Mouse (Mus musculus): ENCODE data around the gene Atp8b4. TPM values are rescaled to one million over a fixed set of nuclear protein-coding genes. Genes with fewer than 3 reads are reported as not detected.
A peak's percentile ranks its signal among the peaks of the same experiment; 100 is the strongest.
"Not testable (repeated sequence)": the region's sequence is repeated elsewhere in the genome, so short reads cannot be mapped to it uniquely, and the experiment has no call there.

Atp8b4 gene
- polyA plus RNA-seq, 2 experiments from 2014 or later = 0.24 to 0.96 TPM

DNA sequence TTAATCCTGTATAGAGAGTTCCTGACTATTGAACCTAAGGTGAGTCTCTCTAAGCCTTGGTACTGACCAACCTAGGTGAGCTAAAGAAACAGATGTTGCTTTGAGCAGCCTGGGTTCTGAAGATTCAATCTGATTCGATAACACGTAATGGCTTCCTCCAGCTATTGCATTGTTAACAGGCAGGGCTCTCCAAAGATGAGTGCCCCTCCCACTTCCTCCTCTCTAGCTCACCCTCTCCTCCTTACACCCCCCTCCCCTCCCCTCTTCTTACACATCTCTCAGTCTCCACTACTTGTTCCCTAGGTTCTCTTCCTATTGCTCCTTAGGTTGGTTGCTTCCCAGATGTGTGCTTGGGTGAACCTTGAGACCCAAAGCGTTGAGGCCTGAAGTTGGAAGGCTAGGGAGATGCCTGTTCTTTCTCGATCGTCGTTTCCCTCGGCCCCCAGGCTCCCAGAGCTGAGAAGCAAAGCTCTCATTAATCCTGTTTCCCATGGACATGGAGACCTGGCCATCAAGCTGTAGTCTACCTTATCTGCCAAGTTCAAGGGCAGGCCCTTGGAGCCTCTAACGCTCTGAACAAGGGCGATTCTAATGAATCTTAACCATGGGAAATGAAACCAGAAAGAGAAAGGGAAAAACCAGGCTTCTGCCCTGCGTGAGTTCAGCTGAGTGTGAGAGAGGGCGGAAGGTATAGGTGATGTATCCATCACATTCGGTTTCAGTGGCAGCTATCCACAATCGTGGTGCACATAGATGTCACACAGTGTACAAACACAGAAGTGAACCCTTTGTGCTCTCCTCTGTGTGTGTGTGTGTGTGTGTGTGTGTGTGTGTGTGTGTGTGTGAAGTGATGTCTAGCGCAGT lies 4.4 kb downstream of the Atp8b4 start:
- ATAC-seq = peak; percentile 85

DNA sequence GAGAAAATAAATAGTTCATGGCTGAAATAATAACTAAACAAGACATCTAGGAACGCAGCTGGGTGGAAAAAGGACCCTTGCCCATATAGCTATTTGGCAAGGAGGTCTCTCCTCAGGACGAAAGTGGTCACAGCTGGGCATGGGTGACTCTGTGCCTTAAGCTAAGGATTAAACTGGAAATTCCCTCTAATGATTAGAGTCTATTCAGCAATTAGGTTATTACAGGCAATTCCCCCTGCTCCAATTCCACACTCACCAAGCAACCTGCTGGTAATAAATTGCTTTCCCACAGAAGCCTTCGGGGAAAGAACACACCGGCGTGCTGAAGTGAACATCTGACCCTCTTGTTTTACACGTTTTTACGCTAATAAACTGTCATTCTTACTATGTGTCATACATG lies 5.2 kb downstream of the Atp8b4 start:
- no peak for ATAC-seq

- ATAC-seq = no peak
Measured at GRCm38 (mm10) chr2:126493306-126493705, 7.2 kb downstream of the Atp8b4 start.

DNA sequence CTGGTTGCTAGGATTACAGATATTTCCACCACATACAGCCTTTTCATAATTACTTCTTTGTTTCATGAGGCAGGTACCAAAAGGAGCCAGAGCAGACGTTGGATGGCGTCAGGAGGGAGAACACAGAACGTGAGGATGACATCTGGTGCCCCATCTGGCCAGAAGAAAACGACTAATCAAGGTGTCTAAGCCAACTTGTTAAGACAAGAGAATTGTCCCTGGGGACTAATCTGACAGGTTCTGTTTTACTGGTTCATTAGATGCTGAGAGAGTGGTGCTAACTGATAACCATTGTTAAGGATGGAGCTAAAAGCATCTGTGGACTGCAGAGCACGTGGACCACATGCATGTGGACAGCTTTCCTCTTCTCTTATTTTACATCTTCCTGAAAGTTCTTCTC lies 7.8 kb downstream of the Atp8b4 start:
- ATAC-seq = no peak

GRCm38 (mm10) chr2:126491446-126491845 lies 9.0 kb downstream of the Atp8b4 start:
- ATAC-seq = no peak

DNA sequence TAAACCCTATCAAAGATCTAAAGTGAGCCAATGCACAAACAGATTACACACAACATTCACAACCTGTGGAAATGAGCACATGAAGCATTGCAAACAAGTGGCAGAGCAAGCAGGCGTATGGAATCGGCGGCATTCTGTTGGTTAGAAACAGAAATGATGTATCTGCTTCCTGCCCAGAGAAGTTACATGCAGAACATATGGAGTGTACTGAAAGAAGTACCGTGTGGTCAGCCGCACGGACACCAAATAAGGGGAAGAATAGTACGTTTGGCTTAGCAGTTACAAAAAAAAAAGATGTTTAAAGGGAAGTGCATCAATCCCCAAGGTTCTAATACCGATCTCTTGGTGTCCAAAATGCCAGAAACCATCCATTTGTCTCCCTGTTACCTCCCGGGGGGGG lies 9.9 kb downstream of the Atp8b4 start:
- no peak for ATAC-seq

DNA sequence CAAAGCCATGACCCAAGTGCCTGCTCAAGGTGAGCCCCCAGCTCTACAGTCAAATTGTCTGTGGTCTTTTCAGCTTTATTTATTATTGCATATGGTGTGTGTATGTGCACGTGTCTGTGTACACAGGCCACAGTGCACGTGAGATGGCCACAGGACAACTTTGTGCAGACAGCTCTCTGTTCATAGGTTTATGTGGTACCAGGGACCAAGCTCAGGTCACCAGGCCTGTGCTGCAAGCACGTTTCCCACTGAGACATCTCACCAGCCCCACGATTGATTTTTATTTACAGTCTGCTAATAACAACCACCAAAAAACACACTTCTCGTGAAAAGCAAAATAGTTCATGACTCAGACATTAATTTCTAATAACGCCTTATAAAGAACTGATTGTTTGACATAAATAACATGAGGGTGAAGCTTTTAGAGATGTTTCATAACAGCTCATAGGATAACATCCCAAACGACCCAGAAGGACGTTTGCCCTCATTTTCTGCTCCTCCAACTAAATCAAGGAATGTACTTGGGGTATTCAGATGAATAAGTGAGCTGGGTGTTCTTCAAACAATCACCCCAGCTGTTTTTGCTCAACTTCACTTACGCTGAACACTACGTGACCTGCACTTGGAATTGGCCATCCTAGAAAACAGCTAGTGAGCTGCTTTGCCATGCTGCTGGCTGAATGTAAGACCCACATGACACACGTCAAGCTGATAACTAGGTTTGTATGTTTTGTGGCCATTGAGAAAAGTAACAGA lies 15.0 kb downstream of the Atp8b4 start:
- ATAC-seq = no peak

DNA sequence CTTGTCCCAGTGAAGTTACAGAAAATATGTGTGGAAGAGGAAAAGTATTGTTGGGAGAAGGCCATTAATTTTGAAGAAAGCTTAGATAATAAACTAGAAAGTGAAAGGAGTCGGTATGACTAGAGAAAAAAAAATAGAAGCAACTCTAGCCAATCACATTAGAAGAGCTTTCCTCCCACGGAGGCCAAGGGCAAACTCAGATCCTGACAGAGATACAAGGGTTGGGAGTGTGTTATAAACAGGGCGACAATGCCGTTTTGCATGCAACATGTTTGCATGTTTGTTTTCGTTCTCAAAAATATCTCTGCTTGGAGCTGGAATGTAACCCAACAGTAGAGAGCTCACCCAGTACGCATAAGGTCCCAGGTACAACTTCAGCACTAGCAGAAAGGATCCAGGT lies 17.1 kb downstream of the Atp8b4 start:
- peak; percentile 81 for ATAC-seq

GRCm38 (mm10) chr2:126477556-126477955 lies 22.9 kb downstream of the Atp8b4 start:
- ATAC-seq = no peak

GRCm38 (mm10) chr2:126475681-126476410 lies 24.6 kb downstream of the Atp8b4 start:
- no peak for ATAC-seq

GRCm38 (mm10) chr2:126474019-126474418 lies 26.5 kb downstream of the Atp8b4 start:
- ATAC-seq = no peak

DNA sequence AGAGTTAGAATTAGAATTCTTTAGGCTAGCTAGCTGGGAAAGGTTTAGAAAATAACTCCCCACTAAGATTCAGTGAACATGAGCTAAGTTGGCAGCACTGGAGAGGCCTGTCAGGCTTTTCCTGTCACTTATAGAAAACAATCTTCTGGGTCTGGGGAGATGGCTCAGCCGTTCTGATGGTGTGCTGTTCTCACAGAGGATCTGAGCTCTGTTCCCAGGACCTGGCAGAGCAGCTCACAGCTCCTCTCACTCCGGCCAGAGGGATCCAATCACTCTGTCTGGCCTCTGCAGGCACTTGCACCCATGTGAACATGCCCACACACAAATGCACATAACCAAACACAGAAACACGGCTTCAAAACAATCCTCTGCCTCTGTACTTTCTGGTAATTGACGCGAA lies 27.6 kb downstream of the Atp8b4 start:
- ATAC-seq = no peak

GRCm38 (mm10) chr2:126467790-126468189 lies 32.7 kb downstream of the Atp8b4 start:
- ATAC-seq = peak; percentile 75

DNA sequence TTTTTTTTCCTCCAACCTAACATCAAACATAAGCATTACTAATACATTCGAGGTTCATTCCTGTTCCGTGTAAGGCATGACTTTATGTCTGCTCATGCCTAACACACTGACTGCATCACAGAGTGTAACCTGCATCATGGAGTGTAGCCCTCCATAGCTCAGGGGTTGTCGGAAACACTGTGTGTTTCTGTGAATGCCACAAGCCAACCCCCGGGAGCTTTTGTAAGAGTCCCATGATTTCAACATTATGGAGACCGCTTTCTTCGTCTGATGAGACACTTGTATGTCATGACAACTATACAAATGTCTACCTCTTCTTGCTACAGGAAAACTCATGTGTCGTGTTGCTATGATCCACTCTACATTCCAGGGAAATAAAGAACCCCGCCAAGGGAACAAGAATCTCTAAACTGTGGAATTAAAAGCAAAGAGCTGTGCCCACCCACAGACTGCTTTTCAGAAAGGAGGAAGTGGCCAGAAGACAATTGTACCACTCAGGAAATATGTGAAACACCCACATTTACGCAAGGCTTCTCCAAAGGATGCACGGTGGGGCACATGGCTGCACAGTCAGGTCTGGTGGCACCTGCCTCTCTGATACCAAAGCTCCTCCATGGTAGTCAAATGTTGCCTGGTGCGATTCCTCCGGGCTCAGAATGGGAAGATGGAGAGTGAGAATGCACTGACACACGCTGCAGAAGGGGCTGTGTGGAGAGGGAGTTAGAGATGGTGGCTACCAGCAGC lies 33.9 kb downstream of the Atp8b4 start:
- no peak for ATAC-seq

DNA sequence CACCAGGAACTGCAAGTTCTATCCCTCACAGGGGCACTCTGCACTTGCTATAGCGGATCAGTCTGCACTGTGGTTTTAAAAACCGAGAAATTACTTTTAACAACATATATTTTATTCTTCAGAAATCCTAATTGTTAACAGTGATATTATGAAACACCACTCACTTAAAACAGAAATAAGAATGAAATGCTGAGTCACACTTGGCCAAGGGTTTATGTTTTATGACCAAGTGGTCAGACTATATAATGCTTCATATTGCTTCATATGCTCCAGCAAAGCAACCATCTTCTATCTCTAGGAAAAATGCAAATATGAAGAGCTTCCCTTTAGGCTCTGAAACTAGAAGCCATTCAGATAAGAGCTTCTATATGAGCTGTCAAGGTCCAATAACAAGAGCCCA lies 41.8 kb downstream of the Atp8b4 start:
- no peak for ATAC-seq

- ATAC-seq = not testable (repeated sequence)
Measured at GRCm38 (mm10) chr2:126457759-126458158, 42.7 kb downstream of the Atp8b4 start.

DNA sequence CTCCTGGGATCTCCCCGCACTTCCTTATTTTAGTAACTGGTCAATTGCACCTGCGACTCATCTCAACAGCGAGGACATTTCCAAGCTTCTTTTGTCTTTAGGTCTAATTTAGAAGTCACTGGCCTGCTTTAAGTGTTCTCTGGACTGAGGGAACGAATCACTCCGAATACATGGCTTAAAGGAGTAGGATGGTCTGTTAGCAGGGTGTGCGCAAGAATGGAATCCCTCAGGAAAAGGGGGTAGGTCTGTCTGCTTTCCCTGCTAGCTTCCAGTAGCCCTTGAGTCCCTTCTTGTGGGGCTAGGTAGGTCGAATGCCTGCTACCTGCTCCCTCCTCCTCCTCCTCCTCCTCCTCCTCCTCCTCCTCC lies 49.6 kb downstream of the Atp8b4 start:
- no peak for ATAC-seq

DNA sequence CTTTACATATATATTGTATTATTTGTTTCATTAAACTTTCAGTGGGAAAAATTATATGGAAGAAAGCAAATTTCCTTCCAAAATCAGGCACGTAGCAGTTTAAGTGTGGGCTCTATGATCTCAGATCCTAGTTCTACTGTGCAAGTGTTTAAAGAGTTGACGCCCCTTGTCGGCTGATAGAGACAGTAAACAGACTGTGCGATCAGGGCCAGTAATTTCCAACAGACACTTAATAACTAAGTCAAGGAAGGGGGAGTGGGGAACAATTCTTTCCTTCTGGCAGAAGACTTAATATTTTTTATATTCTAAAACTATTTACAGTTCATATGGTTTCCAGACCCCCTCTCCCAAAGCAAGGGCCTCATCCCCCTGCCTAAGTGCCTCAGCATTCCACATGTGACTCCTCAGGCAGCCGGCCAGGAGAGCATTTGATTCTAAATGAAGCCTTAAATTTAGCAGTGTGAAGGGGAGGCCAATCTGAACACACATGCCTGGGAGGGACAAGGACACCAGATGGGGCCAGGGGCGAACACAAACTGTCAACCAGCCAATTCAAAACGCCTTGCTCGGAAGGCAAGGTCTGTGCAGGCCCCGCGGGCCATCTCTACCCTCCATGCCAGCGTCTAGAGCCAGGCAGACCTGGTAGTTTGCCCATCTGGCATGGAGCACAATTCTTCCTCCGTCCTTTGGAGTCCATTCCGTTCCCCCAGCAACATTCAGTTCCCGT lies 50.1 kb downstream of the Atp8b4 start:
- no peak for ATAC-seq

DNA sequence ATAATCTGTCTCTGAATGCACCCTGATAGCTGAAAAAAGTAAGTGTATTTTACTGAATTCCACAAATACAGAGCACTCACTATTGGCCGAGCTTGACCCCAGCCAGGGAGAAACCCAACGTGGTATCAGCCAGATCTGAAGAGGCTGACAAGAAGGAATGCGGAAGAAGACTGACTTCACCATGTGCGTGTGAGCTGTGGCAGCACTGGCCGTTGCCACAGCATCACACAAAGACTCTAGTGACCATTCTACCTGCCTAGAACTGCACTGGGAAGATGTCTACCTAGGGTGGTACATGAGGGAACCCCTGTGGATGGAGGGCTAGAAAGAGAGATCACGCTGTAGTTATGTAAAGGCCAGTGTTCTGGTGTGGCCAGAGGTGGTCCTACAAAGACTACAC lies 55.4 kb downstream of the Atp8b4 start:
- ATAC-seq = no peak

DNA sequence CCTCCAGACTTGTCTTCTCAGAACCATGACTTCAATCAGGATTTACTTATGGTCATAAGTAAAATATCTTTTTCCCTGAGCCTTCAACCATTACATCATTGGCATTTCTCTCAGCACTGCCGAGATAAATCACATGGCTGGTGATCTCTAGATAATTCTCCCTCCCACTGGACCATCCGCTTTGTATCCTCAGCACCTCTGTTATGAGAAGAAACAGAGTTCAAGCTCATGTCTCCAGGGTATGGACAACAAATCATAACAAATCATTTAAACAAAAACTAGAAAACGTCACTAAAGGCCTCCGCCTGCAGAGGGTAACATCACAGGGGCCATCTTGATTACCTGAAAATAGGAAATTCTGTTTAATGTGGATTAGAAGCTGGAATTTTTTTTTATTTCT lies 58.9 kb downstream of the Atp8b4 start:
- no peak for ATAC-seq

GRCm38 (mm10) chr2:126434712-126435111 lies 65.8 kb downstream of the Atp8b4 start:
- no peak for ATAC-seq

GRCm38 (mm10) chr2:126434305-126434704 lies 66.2 kb downstream of the Atp8b4 start:
- no peak for ATAC-seq
